Mouse (Mus musculus) hindlimb bud, embryonic 11.5 days (tissue): ENCODE results near the gene Mpped1.

Experiments used
- DNase-seq: peaks from one replicate; pipeline ENCODE4 v3.0.0-alpha.2; 2012; ENCODE audit warnings: low read depth, low spot score; ENCODE audit errors: extremely low spot score

The Mpped1 gene

DNA sequence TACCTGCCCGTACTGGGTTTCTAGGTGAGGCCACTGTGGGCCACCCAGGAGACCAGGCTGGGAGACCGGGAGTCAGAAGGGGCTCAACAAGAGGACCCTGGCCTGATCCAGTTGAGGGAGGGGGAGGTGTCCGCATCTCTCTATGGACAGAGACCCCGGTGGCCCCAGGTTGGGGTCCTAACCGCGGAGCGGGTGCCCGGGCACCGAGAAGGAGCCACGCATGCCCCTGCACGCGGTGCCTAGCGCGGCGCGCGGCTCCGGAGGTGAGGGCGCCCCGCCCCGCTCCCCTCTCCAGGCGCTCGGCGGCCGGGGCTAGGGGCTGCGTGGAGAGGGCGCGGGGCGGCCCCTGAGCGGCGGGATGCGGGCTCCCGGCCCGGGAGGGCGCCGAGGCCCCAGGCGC is at the start of gene Mpped1:
Gene Mpped1 (plus strand): TSS at position 81 of the 400 bp plus-strand sequence.
- no peak for DNase-seq

DNA sequence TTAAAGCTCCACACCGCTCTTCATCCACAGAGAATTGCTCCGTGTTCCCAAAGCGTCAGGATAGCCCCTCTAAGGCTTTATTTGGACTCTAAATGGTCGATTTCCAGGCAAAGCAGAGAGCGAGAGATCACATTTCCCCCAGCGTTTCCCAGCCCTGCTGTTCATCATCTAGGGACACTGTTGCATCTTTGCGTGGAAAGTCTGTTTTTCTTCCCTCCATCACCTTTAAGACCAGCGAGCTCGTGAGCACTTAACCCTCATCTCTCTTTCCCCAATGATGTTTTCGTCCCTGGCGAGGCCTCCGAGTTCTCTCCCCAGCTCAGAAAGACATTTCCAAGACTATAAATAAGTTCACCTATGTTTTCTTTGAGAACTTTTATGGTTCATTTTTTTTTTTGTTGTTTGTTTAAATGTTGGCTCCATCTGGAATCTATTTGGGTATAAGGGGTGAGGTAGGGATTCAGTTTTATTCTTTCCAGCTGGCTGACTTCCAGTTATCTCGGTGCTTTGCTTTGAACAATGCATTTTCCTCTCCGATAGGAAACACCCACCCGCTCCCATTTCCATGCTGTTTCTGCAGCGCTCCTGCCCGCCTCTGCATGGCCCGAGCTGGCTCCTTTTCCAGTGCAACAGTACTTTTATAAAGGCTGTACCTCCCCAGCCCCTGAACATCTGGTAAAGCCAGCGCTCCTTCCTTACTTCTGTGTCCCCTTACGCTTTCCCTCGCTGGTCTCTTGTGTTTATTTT is 38.4 kb upstream of the Mpped1 start:
- no peak for DNase-seq

DNA sequence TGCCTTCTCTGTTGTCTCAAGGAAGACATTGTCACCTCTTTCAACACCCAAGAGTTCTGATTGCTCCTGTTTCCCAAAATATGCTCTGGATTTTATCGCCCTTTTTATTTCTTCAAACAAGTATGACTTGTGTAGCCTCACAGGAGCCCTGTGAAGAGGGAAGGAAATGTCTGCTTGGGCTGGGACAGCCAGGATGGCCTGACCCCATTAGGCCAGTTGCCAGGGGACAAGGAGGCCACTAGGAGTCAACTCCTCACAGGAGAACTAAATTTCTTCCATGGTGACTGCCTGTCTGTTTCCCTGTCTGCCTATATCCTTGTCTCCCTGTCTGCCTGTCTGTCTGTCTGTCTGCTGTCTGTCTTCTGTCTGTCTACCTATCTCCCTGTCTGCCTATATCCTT is 37.2 kb upstream of the Mpped1 start:
- DNase-seq = no peak

DNA sequence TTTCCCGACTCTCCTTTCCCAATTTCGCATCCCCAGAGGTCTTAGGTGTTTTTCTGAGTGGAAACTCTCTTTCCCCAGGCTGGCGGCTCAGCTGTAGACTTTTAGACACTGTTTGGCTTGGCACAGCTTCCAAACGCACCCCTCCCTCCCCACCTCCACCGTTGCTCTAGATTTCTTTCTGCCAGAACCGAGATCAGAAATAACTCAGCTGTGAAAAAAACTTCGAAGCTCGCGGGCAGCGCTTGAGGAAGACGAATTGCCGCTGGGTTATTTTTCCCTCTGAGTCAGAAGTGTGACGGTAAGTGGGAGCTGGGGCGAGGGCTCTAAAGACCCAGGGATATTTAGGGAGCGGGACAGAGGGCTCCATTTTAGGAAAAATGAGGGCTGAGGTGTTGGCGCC is 33.0 kb upstream of the Mpped1 start:
- DNase-seq = no peak

DNA sequence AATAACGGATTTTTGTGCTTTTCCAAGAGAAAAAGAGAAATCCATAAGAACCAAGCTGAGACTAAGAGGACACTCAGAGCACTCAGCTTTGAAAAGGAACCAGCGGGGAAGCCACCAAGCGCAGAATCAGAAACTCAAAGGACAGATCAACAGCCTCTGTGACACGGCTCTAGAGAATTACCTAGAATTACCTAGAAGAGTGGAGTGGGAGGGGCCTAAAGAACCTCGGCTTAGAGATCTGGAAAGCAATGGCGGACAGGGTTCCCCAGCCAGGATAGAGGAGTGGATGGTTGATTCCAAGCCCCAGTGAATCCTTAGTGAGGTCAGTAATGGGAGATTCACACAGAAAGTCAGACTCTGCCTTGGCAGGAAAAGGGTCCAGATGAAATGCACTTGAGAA is 30.3 kb upstream of the Mpped1 start:
- DNase-seq = no peak

DNA sequence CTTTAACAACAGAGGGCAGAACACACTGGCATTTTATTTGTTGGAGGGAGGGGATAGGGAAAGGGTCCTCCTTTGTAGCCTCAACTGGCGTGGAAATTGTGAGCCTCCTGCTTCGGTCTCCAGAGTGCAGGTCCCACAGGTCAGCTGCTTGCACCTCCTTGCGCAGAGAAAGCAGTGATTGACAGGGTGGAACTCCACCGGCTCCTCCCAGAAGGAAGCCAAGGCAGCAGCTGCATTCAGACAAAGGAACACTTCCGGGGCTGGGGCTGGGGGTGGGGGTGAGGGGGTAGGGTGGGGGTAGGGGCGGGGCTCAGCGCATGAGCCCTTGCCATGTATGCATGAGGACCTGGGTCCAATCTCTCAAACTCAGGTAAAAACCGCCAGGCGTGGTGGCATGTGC is 29.8 kb upstream of the Mpped1 start:
- no peak for DNase-seq

DNA sequence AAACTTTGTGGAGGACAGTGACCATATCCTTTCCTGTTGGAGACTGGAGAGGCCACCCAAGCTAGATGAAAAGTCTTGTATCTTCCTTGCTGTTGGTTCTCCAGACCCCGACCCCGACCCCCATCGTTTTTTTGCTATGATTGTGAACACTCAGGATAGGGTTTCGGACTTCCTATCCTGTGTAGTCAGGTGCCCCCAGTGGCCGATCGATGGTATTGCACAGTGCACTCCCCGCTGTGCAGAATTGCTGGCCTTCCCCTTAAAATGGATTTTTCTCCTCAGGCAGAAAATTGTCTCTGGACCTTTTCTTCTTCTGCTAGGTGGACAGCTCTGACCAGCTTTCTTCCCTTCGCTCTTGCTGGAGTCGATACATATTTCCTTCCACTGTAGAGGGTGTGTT is 22.5 kb upstream of the Mpped1 start:
- no peak for DNase-seq

DNA sequence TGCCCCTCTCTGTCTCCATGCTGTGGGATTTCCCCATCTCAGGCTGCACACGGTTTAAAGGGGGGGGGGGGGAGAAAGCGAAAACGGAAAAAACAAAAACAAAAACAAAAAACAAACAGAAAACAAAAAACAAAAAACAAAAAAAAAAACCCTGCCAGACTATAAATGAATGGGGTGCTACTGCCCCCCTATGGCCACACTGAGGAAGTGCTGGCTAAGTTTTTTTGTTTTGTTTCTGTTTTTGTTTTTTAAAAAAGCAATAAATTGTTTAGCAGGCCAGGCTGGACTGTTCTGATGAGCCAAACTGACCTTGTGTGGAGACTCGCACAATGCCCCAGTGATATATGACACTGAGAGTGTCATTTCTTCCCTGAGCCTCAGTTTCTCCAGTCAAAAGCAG is 20.3 kb upstream of the Mpped1 start:
- no peak for DNase-seq

DNA sequence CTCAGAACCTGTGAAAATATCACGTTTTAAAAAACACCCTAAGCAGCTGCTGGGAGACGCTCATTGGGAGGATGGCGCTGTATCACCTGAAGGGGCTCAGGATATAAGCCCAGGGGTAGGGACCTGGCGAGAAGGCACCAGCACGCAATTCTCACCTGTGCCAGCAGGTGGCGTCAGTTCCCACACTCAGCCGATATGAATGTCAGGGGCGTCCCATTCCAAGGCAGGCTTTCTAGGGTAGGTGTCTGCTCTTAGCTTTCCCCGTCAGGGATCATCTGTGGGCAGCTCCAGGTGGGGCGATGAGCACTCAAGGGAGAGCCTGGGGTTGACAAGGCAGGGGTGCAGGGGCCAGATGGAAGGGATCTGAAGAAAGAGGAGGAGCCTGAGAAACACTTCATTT is 18.6 kb upstream of the Mpped1 start:
- no peak for DNase-seq

DNA sequence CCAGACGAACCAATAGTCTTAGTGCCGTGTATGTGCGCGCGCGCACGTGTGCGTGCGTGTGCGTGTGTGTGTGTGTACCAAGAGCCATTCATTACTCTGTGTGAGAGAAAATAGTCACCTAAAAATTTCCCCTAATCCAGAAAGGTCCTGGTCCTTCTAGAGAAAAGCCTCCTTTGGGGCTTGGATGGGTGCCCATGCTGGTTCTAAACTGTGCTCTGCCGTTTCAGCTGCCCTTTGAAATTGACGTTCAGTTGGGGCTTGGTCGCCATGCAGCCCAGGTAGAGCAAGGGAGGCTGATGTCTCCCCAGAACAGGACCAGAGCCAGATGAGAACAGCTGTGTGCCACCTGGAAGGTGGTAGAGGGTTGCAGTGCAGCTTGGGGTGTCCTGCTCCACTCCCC is 17.8 kb upstream of the Mpped1 start:
- DNase-seq = no peak

DNA sequence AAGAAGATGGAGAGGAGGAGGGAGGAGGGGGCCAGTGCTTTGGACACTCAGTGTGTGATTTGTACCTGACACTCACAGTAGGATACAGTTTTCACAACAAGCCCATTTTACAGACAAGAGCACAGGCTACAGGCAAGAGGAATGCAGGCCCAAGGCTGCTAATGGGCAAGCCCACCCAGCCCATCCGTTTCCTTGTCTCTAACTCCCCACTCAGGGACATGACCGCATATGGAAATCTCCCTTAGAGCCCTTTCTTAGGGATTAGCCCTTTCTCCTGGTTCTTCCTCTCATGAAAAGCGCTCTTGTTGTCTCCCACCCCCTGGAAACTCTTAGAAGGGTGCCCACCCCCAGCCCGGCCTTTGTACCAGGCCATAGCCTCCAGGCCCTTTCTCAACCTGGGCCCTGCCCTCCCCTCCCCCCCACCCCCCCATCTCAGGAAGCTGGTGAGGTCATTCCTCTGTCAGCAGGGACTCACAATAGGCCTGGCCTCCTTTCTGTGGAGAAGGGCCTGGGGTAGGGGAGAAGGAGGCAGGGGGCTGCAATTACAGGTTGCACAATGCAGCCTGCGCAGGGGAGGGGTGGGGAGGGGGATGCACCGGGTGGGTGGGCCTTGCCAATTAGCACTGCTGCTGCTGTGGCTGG is 13.8 kb upstream of the Mpped1 start:
- no peak for DNase-seq

DNA sequence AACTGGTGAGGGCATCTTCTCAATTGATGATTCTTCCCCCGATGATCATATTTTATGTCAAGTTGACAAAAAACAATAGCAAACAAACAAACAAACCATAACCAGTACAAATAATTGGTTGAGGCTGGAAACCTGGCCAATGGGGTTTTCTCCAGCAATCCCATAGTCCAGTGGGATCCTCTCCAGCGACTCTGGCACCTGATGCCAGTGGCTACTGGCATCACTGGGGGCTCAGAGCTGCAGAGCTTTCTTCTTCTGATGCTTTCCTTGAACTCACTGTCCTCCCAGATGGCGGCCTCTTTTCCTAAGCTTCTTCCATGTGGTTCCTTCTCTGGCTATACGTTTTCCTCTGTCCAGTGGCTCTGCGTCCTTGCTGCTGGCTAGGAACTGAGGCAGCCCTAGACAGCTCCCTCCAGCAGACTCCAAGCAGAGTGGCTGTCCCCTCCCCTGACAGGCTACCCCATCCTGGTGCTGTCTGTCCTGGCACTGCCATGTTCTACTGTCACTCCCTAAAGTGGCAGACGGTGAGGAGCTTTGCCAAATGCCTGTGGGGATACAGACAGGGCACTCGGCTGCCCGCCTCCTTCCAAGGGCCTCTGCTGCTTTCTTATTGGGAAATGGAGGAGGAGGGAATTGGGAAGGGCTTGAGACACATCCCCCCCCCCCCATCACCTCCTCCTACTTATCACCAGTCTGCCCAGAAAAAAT is 7.8 kb upstream of the Mpped1 start:
- DNase-seq = no peak

DNA sequence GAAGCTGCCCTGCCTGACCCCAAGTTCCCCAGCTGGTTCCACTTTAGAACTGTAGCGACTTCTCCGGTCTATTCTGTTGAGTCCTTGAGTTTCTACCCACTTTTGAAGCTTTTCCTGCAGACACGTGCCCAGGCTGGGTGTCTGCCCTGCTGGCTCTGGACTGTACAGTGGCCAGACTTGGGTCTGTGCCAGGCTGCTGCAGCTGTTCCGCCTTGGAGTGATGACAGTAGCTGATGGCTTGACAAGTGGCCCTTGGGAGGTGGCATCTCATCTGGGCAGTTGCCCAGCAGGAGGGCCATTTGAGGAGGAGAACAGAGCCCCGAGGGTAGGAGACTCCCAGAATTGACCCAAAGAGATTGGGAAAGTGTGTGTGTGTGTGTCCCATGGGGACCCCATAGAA is 6.8 kb upstream of the Mpped1 start:
- DNase-seq = no peak

DNA sequence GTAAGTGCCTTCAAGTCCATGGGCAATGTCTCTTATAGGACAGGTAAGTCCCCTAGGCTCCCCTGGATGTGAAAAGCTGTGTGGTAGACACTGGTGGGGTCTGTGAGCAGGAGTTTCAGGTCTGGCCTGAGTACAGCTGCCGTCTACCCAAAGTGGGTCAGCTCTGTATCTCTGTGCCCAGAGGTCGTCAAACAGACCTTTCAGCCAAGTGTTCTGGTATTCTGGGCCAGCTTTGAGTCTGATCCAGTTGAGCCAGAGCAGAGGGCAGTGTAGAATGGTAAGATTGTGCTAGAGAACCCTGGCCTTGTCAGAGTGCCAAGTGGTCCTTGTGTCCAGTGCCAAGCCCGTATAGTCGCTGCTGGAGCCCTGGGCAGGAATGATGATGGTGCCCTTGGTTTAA is 6.3 kb upstream of the Mpped1 start:
- DNase-seq = no peak

DNA sequence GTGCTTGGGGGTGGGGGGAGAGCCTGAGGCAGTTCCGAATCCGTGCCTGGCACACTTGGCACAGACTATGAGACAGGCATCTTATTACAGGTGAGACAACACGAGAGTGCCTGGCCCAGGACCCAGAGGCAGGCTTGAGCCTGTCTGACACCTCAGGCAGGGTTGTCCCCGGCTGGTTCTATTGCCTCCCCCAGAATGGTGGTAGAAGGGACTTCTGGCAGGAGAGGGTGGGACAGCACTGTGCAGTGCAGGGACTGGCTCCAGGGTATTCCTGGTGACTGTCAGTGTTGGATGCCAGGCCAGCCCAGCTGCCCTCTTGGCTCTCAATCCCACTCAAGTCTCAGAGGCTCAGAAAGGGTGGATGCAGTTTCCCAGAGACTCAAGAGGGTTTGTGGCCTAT is 4.3 kb upstream of the Mpped1 start:
- DNase-seq = no peak

DNA sequence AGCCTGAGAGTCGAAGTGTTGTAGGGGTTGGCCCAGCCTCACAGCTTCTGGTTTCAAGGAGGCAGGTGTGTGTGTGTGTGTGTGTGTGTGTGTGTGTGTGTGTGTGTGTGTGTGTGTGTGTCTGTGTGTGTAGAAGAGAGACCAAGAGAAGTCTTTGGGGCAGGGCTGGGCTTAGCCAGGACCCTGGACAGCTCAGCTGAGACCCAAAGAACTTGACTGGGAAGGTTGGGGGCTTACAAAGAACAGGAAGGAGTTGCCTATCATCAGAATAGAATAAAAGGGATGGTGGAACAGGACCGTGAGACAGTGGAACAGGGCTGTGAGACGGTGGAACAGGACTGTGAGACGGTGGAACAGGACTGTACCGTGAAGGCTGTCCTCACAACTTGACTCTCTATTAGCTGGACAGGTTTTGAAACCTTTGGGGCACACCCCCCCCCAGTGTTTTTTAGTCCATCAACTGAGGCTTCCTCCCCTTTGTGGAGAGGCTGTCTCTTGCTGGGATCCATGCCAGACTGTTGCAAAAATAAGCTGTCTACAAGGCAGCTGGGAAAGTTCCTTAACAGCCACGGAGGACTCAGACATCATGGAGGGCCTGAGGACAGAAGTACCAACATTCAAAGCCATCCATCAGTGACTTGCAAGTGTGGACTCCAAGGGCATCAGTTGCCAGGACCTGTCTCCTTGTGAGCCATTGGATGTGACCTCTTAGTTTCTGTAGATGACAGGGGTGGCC is 2.8 kb upstream of the Mpped1 start:
- DNase-seq = no peak

DNA sequence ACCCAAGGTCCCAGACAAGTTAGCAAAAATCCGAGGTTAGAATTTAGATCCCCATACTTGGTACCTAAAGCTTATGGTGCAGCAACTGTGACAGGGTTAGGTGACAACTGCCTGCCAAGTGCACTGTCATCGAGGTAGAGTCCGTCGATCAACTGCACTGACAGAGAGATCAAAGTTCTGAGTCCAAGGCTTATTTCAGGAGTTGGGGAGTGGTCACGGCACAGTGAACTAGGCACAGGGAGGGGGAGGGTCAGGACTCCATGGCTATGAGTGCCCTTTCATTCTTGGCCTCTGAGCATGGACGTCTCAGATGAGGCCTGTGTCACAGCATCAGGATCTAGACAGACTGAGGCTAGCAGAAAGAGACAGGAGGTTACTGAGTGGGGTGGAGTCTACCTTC is 1.8 kb upstream of the Mpped1 start:
- DNase-seq = no peak

DNA sequence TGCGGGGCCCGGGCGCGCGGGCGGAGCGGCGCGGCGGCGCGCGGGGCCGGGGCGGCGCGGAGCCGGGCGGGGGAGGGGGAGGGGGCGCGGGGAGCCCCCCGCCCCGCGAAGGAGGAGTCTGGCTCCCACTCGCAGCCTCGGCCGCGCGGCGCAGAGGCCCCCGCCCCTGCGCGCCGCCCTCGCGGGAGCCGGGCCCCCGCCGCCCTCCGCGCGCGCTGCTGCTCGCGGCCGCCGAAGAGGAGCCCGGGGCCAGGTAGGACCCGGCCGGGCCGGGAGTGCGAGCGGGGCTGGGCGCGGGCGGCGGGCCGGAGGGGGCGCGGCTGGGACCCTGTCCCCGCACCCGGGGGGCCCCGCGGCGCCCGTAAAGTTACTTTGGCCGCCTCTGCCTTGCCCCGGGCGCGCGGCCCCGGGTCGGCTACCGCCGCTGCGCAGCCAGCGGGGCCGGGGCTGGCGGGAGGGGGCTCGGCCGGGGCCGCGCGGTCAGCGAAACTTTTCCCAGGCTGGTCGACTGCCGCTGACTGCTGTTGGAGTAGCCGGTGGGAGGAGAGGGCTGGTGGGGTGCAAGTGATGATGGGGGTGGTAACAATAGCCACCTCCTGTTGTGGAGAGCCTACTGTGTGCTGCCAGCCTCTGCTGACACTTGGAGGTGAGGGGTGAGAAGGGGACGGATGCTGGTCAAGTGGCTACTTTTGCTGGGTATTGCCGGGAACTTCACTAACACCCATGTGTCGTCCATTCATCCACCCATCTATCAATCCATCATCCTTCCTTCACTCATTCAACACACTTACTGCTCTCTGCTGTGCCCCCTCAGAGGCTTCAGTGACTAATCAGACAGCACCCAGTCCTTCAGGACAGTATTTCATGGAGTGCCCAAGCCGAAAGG is 831 bp downstream of the Mpped1 start:
- DNase-seq = no peak

DNA sequence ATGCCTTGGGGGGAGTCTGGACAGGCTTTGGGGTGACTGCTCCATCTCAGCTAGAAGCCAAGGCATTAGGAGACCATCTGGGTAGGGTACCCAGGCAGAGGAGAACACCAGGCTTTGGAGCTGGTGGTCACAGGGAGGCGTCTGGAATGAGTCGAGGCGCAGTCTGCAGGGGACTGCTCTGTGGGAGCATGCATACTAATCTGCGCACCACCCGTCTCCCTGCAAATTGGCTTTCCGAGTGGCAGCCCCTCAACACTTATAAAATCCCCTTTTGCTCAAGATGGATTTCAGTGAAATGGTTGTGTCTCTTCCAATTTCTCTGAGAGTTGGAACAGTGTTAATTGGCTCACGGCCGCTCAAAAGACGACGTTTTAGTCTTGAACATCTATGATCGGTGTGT is 2.0 kb downstream of the Mpped1 start:
- no peak for DNase-seq

DNA sequence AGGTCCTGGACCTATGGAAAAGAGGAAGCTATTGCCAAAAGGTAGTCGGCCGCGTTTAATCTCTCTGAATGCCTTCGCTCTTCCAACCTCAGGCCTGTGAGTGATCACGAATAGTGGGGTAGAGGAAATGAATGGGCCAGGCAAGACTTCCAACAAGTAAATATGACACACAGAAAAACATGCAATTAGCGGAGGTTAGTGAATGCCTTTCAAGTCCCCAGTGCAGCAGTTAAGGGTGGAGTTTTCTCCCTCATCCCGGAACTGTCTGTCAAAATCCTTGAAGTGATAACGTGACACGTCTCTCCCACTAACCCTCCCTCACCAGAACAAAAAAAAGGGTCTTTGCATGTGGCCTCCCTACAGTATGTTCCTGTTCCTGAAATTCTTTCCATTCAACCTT is 3.0 kb downstream of the Mpped1 start:
- no peak for DNase-seq

DNA sequence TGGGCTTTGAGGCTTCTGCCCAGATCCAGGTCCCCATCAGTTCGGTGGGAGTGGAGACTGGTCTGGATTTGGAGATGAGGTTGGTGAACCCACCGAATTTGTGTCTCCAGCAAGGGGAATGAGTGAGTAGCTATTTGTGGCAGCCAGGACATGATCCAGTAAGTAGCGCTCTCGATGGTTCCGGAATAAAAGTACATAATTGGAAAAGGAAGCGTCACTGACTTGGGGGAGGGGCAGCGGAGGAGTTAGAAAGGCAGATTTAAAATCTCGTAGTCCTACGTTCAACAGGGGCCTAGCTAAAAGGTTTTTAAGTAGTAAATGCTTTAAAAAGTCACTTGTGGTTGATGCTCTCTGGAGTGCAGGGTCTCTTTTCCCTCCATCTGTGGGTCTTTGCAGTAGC is 5.5 kb downstream of the Mpped1 start:
- DNase-seq = no peak
